Mouse (Mus musculus) ES-Bruce4 (cell line): ENCODE measurements around the gene Slc5a4a.

Experiments used
- CTCF ChIP-seq: IDR thresholded peaks from one replicate; pipeline ENCODE4 v1.8.1; 2011; ENCODE audit warnings: low read depth, low read length
- EP300 ChIP-seq: IDR thresholded peaks from 2 replicates; pipeline ENCODE4 v1.6.1; 2011; ENCODE audit warnings: low read depth, low read length; ENCODE audit not compliant: insufficient read depth
- POLR2A ChIP-seq: IDR thresholded peaks from one replicate; pipeline ENCODE4 v1.8.1; 2011; ENCODE audit warnings: low read length; ENCODE audit not compliant: insufficient read depth

DNA sequence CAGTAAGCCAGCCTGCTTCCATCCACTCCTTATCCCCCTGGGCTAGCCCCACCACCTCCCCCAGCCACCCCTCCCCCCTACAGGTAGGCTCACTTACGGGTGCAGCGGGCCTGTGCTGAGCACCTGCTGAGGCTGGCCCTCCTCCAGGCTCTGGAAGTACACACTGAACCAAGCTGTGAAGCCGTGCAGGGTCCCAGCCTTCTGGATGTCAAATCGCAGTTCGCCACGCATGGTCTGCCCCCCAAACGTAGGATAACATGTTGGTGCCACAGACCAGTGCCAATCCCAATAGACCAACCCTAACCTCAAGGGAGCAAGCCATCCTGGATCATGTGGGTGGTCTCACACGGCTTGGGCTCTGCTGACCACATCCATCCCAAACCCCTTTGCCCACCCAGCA, 62.0 kb downstream of the Slc5a4a start:
- TF ChIP-seq POLR2A (no peak), EP300 (no peak), CTCF (no peak)
